Mouse (Mus musculus): ENCODE measurements at regions not wholly inside any gene's neighbourhood (a gene's known extent, or its start where the extent isn't known, plus 50 kb on each side); places are given as distances from the start of the nearest gene placed in this dataset.

GRCm38 (mm10) chr13:58467097-58467642, 64.0 kb upstream of the Hnrnpk start:
- no peaks in the 10 kb centered on the region for H3K36me3 ChIP-seq (ENCODE audit: inconsistent target)
- H3K79me2 ChIP-seq (ENCODE audit: inconsistent target), result no peaks in the 10 kb centered on the region
- H3K4me3 ChIP-seq (ENCODE audit: inconsistent target), result no peak overlapping the region
- WGBS (ENCODE audit: missing documents), result 98% methylated on average over 10 of the region's 10 CpGs
- no peak overlapping the region for H3K27ac ChIP-seq

- Histone ChIP-seq H3K27ac (no peak overlapping the region), H3K36me3 (ENCODE audit: inconsistent target) (no peaks in the 10 kb centered on the region), H3K4me3 (ENCODE audit: inconsistent target) (no peak overlapping the region), H3K79me2 (ENCODE audit: inconsistent target) (no peaks in the 10 kb centered on the region)
- 84% methylated on average over 13 of the region's 13 CpGs for WGBS (ENCODE audit: missing documents)
Measured at GRCm38 (mm10) chr13:58465206-58466104, 62.3 kb upstream of the Hnrnpk start.

Data from macrophage (primary cell).